Mouse (Mus musculus) testis, adult 2 months (tissue): ENCODE measurements at regions not wholly inside any gene's neighbourhood (a gene's known extent, or its start where the extent isn't known, plus 50 kb on each side); places are given as distances from the start of the nearest gene placed in this dataset.

Experiments
- CTCF ChIP-seq: fragments of 200-500 bp; IDR thresholded peaks from 2 replicates; pipeline ENCODE4 v1.5.1; 2012; ENCODE audit warnings: low read depth, mild to moderate bottlenecking, inconsistent platforms, low read length, moderate library complexity; ENCODE audit not compliant: control insufficient read depth, insufficient read depth, insufficient replicate concordance
- POLR2A ChIP-seq: fragments of 200-500 bp; IDR thresholded peaks from 2 replicates; pipeline ENCODE4 v1.6.1; 2012; ENCODE audit warnings: low read depth, mild to moderate bottlenecking, inconsistent platforms, low read length, moderate library complexity; ENCODE audit not compliant: control insufficient read depth

DNA sequence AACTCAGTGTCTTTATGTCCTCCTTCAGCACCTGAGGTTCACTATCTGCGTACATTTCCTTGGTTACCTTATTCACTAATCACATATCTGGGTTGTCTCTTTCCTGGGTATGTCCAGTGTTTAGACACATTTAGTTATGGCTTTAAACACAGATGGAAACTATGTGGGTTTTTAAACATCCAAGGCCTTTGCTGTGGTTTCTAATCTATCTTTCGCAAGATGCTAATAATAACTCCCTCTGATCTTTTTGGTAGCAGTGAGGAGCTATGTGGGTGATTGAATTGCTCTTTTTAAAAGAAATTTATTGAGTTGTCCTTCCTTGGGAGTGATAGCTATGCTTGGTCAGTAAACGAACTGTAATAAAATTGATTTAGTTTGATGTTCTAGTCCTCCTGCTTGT lies 89.7 kb upstream of the Tars start:
- no peak for TF ChIP-seq POLR2A
- TF ChIP-seq CTCF, result no peak
